8 mouse cellular contexts compared by ENCODE assay signal in the genomic region with DNA sequence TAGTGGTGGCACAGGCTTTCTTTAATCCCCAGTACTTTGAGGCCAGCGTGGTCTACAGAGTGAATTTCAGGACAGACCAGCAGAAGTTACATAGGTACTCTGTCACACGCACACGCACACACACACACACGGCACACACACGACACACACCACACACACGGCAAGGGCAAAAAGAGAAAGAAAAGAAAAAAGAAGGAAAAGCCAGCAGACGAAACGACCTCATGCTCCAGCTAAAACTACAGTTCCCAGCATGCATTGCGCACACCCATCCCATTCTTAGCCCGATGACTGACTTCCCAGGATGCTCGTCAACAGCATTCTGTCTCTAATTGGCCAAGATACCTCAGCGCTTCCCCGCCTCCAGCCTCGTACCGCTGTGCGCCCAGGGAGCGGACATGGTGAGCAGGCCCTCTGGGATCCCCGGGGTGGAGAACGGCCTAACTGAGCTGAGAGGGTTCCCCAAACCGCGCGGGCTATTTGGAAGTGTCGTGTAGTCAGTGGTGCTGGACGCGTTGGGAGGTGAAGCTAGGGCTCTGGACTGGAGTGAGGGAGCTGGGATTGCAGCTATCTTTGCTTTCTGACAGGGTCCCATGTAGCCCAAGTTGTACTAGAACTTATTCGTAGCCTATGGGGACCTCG. TPM values are rescaled to one million over a fixed set of nuclear protein-coding genes. Genes with fewer than 3 reads are reported as not detected.
DNase-seq lines count a peak whose midpoint lies in the region; ATAC-seq and TF ChIP-seq lines count a peak whose summit lies in the region.

TSS of gene Tmem161a (plus strand) at position 314 of the 639 bp plus-strand sequence.

- ATAC-seq in common myeloid progenitor, adult 5-6 weeks (replicated peaks; ENCODE audit: low read depth, poor library complexity, severe bottlenecking): peak; percentile 99
- peak; percentile 95 for ATAC-seq in hindbrain, postnatal 0 days
- ATAC-seq in megakaryocyte, adult 5-6 weeks (ENCODE audit: poor library complexity, severe bottlenecking): peak; percentile 99

- 0 out of 2 replicates have a peak, but pooled peaks have one; percentile 2 for TF ChIP-seq CTCF in gastrocnemius, adult 2 months (IDR thresholded peaks at IDR 0.05)
- no peak for TF ChIP-seq CTCF in hindbrain, postnatal 0 days (IDR thresholded peaks at IDR 0.05; ENCODE audit: low read depth)
- TF ChIP-seq CTCF in left cerebral cortex, adult 2 months (IDR thresholded peaks at IDR 0.05): no peak

- H3K4me2 ChIP-seq in hindbrain, postnatal 0 days (ENCODE audit: low read depth, low read length): peak within 1 kb of the TSS; percentile 61

- H3K27ac ChIP-seq in gastrocnemius, adult 2 months: peak within 1 kb of the TSS; percentile 95
- no peak within 1 kb of the TSS for H3K27ac ChIP-seq in hindbrain, postnatal 0 days
- H3K27ac ChIP-seq in left cerebral cortex, adult 2 months: peak within 1 kb of the TSS; percentile 76

- intact Hi-C loops in gastrocnemius, adult 2 months (cut with DNase I): loop anchor here (2.0 to 5.0 kb wide), 2 partner anchors 33 to 250 kb away; partner anchors contain the start of genes Borcs8, Mef2b and Rfxank
- intact Hi-C loops in left cerebral cortex, adult 2 months (cut with DNase I): no loop called here

- no peaks in the 10 kb centered on the region for H3K36me3 ChIP-seq in hindbrain, postnatal 0 days (ENCODE audit: insufficient read depth, low read length)

- peak; percentile 96 for DNase-seq in ZHBTc4 (ENCODE audit: low read depth, low spot score)
- DNase-seq in gastrocnemius, adult 2 months: peak; percentile 94
- peak; percentile 95 for DNase-seq in hindbrain, postnatal 0 days (ENCODE audit: low spot score)
- DNase-seq in left cerebral cortex, adult 2 months (ENCODE audit: extremely low spot score in 1 of 2, low spot score in 2 of 2): peak; percentile 87 to 89
- peak; percentile 94 to 95 for DNase-seq in right cerebral cortex, adult 2 months (ENCODE audit: low spot score in 2 of 2)
- peak; percentile 91 for DNase-seq in urinary bladder, postnatal 14 days (ENCODE audit: low spot score)

- no peaks in the 10 kb centered on the region for H3K9me3 ChIP-seq in hindbrain, postnatal 0 days (ENCODE audit: low read length)

- no peaks in the 10 kb centered on the region for H3K27me3 ChIP-seq in hindbrain, postnatal 0 days (ENCODE audit: insufficient read depth, low read length)

- peaks cover 10% of the 10 kb centered on the region; the same call in 1 of the 2 replicates for H3K4me1 ChIP-seq in hindbrain, postnatal 0 days (ENCODE audit: insufficient read depth, low read length)

- WGBS in hindbrain, postnatal 0 days: 3% methylated on average over 27 of the region's 27 CpGs

- H3K9ac ChIP-seq in hindbrain, postnatal 0 days (replicated peaks; ENCODE audit: low read length): peak within 1 kb of the TSS; percentile 65

- H3K4me3 ChIP-seq in gastrocnemius, adult 2 months: peak within 1 kb of the TSS; percentile 91
- peak within 1 kb of the TSS; percentile 63 for H3K4me3 ChIP-seq in hindbrain, postnatal 0 days (ENCODE audit: low read length)
- H3K4me3 ChIP-seq in left cerebral cortex, adult 2 months: peak within 1 kb of the TSS; percentile 59

RNA-seq across cellular contexts. Expression of gene Tmem161a, which starts in this region (rescaled TPM):
- 11.0 and 15.3 TPM in 2 replicates for total RNA-seq in common myeloid progenitor, adult 5-6 weeks (2017)
- total RNA-seq in gastrocnemius, adult 2 months (2021): 10 to 100 TPM; 81.1 to 86.2 TPM
- total RNA-seq in hindbrain, postnatal 0 days (2014; rRNA removed): 53.7 and 72.4 TPM in 2 replicates
- polyA plus RNA-seq in hindbrain, postnatal 0 days (2015; fragmentation: Nextera tagmentation; extraction: Ambion mirVana): 45.2 and 46.4 TPM in 2 replicates
- total RNA-seq in left cerebral cortex, adult 2 months (2021): 10 to 100 TPM; 46.1 to 52.1 TPM
- total RNA-seq in megakaryocyte, adult 5-6 weeks (2015): 7.4 and 7.8 TPM in 2 replicates
- total RNA-seq in megakaryocyte, adult 5-6 weeks (2017): 3.9 and 8.5 TPM in 2 replicates
